Mouse (Mus musculus) naive thymus-derived CD4-positive, alpha-beta T cell, adult 2 months (primary cell): ENCODE data around the gene Spi1.

Experiments used
- DNase-seq: peaks from one replicate; pipeline ENCODE4 v3.0.0-alpha.2; 2011; ENCODE audit warnings: low read depth

Spi1 gene

GRCm38 (mm10) chr2:91068162-91068871 is 13.9 kb upstream of the Spi1 start:
- no peak for DNase-seq

GRCm38 (mm10) chr2:91068872-91069165 is 13.4 kb upstream of the Spi1 start:
- no peak for DNase-seq

DNA sequence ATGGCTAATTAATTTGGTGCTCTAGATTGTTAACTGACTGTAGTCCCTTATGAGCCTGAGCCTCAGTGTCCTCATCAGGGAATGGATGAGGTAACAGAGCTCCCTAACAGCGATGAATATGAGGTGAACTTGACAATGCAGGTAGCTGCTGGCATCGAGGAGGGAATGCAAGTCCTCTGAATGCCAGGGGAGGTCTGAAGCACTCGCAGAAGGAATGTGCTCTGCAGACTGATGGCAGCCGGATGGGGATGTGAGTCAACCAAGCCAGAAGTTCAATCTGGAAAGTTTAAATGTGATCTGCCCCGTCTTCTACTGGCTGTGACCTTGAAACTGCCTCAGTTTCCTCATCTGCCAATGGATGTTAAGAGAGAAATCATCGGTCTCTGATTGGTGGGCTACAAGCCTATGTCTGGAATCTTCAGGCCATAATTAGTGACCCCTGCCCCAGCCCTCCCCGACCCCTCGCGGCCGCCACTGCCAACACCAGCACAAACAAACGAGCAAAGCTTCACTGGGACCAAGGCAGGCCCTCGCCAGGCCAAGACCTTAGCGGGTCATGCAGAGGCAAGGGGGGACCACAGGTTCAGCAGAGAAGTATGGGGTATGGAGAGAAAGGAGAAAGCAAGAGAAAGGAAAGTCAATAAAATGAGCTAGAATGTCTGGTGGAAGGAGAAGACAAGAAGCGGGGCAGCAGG is 12.7 kb upstream of the Spi1 start:
- peak; percentile 42 for DNase-seq

DNA sequence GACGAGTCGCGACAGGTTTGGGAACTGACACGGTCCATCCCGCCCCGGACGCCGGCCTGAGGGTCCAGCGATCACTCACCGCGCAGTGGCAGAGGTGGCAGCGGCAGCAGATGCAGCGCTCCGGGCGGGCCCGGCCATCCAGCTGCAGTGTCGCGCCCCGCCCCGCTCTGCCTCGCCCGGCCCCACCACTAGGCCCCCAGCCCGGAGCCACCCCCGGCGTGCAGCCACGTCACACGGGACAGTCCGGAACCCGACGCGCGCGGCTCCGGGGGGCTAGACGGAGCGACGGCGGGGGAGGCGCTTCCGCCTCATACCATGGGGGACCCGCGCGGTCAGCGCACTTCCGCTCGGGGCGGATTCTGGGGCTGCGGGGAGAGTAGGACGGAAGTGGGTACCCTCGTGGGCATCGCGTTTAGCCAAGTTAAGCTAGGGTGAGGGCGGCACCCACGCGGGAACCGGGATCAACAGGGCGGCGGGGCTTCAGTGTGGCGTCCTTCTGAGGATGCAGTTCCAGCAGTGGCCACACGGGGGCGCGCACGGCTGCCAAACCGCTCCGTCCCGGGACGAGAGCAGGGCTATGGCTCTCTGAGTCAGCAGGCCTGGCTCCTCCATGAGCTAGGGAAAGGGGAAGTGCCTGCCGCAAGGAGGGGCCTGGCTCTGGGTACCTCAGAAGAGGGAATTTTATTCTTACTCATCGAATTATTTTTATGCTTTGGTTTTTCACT is 12.0 kb upstream of the Spi1 start, which contains the start of gene Slc39a13:
TSS of gene Slc39a13 (minus strand) at position 342 of the 725 bp plus-strand sequence.
- peak; percentile 96 for DNase-seq

GRCm38 (mm10) chr2:91071059-91071458 is 11.1 kb upstream of the Spi1 start:
- DNase-seq: no peak

DNA sequence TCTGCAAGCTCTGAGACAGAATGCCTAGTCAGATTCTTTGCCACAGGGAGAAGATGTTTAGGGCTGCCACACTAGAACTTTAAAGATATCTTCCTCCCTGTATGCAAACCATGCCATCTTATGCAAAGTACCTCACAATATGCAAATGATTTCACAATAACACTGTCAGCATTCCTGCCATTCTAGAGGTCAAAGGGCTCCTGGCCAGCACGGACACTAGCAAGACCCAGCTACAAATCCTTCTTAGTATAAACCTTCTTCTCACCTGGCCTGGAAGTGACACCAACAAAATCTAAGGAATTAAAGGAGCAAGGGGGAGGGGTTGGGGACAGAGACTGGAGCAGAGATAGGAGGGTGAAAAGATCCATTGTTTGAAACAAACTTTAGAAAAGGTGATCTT is 10.1 kb upstream of the Spi1 start:
- DNase-seq: no peak

GRCm38 (mm10) chr2:91077957-91078313 is 4.3 kb upstream of the Spi1 start:
- DNase-seq: no peak

DNA sequence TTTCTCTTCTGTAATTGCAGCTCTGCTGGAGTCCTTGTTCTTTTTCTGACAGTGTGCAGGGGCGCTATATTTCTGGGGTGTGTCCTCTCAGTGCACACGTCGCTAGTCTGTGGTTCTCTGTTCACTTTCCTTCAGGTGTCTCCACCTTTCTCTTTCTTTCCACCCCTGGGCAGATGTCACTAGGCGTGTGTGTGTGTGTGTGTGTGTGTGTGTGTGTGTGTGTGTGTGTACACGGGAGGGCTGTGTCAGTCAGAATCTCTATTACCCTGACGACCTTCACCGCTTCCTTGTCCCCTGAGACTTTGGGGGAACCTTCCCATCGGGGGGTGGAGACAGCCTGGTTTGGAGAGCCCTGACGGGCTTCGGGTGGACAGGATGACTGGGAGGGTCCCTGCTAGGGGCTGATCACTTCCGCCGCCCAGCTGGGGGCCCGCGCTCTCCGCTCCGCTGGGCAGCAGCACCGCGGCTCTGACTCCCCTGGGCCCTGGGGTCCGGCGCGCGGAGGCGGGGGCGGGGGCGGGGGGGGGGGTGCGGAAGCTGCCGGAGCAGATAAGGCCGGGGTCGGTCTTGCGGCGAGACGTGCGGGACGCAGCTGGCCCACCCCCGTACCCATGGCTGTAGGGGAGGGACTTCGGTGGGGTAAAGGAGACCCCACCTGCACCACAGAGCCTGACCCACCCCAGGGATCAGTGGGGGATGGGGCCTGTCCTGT is 3.7 kb upstream of the Spi1 start:
- peak; percentile 70 for DNase-seq

DNA sequence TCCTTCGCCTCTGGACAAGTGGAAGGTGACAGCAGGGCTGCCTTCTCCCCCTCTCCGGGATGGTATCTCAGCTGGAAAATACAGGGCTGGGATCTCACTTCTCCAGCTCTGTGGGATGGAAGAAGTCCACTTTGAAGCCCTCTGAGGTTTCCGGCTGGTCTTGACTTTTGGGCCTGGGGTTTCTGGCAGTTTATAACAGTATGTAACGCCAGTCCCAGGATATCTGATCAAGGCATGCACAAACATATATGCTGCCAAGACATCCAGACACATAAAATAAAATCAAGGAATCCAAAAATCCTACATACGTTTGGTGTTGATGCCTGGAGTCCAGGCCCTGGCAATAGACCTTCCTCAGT is 3.2 kb upstream of the Spi1 start:
- DNase-seq: no peak

DNA sequence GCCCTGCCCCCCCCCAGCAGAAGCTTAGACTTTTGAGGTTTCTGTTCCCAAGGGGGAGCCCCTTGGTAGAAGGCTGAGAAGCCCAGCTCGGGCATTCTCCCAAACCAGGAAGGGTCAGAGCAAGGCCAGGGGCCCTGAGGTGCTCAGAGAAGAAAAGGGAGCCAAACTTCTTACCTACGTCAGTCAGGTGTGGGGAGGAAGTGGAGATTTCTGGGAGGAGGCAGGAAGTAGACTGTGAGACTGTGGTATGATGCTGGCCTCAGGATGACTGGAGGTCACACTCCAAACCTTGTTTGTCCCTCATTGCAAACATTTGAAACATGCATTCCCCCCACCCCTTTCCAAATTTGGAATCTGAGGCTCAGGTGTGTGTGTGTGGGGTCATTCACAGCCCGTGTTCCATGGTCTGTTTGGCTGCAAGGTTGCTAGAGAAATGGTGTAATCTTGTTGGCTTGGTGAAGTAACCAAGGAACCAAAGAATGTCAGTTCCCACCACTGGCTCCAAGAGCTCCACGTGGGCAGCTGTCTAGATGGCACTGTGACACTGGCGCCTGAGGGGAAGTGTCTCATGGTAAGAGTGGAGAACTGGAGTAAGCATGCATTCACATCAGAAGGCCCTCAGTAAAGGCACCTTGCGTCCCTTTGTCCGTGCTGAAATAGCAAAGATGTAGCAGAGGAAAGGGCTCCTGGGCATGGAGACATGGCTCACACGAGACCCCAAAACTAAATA is 1.2 kb upstream of the Spi1 start:
- DNase-seq: peak; percentile 61

GRCm38 (mm10) chr2:91082844-91083243 is 654 bp downstream of the Spi1 start:
- peak; percentile 72 for DNase-seq

- DNase-seq: peak; percentile 42
Observed at GRCm38 (mm10) chr2:91083366-91083940, 1.3 kb downstream of the Spi1 start.

DNA sequence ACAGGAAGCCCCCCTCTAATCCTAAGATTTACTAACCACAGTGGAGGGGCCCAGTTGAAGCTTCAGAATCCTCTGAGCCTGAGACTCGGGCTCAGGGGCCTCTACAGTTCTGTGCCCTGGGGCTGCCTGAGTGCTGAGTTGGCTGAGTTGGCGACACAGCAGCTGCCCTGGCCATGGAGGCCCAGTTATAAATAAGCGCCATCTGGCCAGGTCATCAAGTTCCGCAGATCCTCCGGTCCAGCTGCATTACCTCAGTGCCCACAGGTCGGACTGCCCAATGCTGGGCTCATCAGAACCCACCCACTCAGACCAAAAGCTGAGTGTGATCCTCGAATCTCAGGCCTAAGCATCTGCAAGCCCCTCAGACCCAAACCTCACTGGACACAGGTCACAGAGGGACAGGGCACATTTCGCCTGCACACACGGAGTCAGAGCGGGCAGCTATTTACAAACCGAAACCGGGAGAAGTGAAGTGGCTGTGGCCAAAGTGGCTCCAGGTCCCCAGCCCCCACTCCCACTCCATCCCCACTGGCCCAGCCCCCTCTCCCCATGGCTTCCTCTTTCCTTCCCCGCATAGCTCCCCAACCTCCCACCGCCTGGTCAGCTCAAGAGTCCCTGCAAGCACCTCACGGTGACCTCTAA is 2.1 kb downstream of the Spi1 start:
- no peak for DNase-seq

DNA sequence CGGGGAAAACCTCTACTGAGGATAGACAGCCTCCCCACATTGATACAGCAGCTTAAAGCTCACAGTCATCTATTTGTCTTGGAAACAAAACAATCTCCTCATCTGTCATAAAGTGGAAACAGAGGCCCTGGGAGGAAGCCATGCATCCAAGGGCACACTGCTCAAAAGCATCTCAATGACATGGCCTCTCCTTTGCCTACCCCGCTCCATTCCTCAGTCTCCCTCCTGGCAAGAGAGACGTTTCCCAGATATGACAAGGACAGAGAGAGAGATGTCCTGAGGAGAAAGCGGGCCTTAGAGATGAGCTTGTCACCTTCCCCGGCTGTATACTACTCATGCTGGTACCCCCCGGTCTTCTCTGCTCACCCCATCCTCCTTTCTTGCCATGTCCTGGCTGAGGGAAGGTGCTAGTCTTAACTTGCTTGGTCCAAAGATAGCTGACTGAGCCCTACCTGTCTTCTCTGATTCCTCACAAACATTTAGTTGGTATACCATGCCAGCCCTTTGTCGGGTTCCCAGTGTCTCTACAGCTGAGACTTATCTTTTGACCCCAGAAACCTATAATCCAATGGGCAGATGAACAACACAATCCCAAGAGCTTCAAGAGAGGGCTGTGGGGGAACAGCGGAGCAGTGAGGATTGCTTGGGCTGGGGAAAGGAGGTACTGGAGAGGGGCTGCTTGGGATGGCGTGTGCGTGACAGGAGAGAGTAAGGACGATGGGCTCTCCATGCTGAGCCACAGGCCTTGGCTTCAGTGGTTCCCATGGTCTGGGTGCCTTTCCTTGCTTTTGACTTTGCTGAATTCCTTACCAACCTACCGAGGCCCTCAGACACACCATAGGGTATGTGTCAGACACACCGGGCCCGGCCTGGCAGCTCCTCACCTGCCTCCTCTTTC is 3.6 kb downstream of the Spi1 start:
- DNase-seq: no peak

- no peak for DNase-seq
Observed at GRCm38 (mm10) chr2:91086392-91087237, 4.4 kb downstream of the Spi1 start.

GRCm38 (mm10) chr2:91087453-91087852 is 5.3 kb downstream of the Spi1 start:
- peak; percentile 41 for DNase-seq

DNA sequence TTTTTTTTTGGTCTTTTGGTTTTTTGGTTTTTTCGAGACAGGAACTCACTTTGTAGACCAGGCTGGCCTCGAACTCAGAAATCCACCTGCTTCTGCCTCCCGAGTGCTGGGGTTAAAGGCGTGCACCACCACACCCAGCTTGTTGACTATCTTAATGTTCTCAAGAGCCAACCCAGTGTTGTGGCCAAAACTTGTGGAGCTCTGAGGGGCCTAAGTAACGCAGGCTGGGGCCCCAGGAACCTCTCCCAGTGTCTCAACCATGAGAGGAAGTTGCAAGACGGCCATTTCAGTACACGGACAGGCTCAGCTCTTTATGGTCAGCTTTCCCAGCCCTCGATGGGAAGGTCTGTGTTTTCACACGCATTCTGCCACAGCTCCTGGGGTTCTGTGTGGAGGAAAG is 6.8 kb downstream of the Spi1 start:
- DNase-seq: peak; percentile 15

DNA sequence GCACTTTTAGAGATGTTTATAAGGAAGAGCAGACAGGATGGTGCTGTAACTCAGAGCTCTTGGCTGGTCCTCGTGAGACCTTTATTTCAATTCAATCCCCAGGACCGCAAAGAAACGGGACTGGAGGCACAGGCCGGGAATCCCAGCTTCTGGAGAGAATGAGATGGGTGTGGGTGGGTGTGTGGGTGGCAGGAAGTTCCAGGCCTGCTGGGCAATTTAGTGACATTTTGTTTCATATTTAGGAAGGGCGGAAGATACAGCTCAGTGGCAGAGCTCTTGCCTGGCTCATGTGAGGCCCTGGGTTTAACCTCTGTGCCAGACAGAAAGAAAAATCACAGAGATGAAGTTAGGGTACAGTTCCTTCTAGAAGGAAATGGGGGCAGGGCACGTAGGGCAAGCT is 8.0 kb downstream of the Spi1 start:
- peak; percentile 34 for DNase-seq

- DNase-seq: no peak
Observed at GRCm38 (mm10) chr2:91090827-91091226, 8.6 kb downstream of the Spi1 start.
